Mouse (Mus musculus) MEL (cell line): ENCODE data around the gene Tmc8. TPM values are rescaled to one million over a fixed set of nuclear protein-coding genes. Genes with fewer than 3 reads are reported as not detected.
"Not testable (repeated sequence)": the region's sequence is repeated elsewhere in the genome, so short reads cannot be mapped to it uniquely, and the experiment has no call there.

Source experiments
- DNase-seq: peaks from one replicate; pipeline ENCODE4 v3.0.0; 2011; ENCODE audit warnings: low read depth, low spot score
- H3K27ac ChIP-seq: 2 replicates; pipeline ENCODE4 v1.5.1; 2012; ENCODE audit warnings: low read depth, mild to moderate bottlenecking, control low read depth, low read length, moderate library complexity; ENCODE audit not compliant: control insufficient read depth
- H3K27me3 ChIP-seq, 2 experiments: fragments of 150-350 bp in 1 of 2; sonication (generic) in 1 of 2; 2 replicates each; pipeline ENCODE4 v1.6.1; 2012; ENCODE audit warnings: low read length in 2 of 2, mild to moderate bottlenecking in 2 of 2, improper control_type of control experiment in 1 of 2, moderate library complexity in 1 of 2; ENCODE audit not compliant: insufficient read depth in 2 of 2, control insufficient read depth in 1 of 2
- H3K36me3 ChIP-seq, 2 experiments: 2 replicates each; pipeline ENCODE4 v1.6.1; 2012 to 2014; ENCODE audit warnings: low read length in 2 of 2, improper control_type of control experiment in 1 of 2, inconsistent platforms in 1 of 2, mild to moderate bottlenecking in 1 of 2; ENCODE audit not compliant: insufficient read depth in 2 of 2, control insufficient read depth in 1 of 2
- H3K4me1 ChIP-seq, 2 experiments: fragments of 150-350 bp in 1 of 2; sonication (generic) in 1 of 2; 2 replicates each; pipeline ENCODE4 v1.6.1; 2012; ENCODE audit warnings: low read length in 2 of 2, improper control_type of control experiment in 1 of 2, mild to moderate bottlenecking in 1 of 2; ENCODE audit not compliant: insufficient read depth in 2 of 2, control insufficient read depth in 1 of 2
- H3K4me3 ChIP-seq, 2 experiments: fragments of 150-350 bp in 1 of 2; sonication (generic) in 1 of 2; 2 replicates each; pipeline ENCODE4 v1.5.1; 2012; ENCODE audit warnings: low read depth in 2 of 2, low read length in 2 of 2, mild to moderate bottlenecking in 2 of 2, moderate library complexity in 2 of 2, control low read depth in 1 of 2, improper control_type of control experiment in 1 of 2; ENCODE audit not compliant: control insufficient read depth in 1 of 2, insufficient read depth in 1 of 2
- H3K79me2 ChIP-seq: 2 replicates; pipeline ENCODE4 v1.6.1; 2012; ENCODE audit warnings: mild to moderate bottlenecking, low read length, moderate library complexity; ENCODE audit not compliant: control insufficient read depth, poor library complexity, insufficient read depth
- H3K9ac ChIP-seq: 2 replicates; pipeline ENCODE4 v1.6.1; 2012; ENCODE audit warnings: low read depth, mild to moderate bottlenecking, control low read depth, low read length, moderate library complexity; ENCODE audit not compliant: control insufficient read depth, poor library complexity, severe bottlenecking
- H3K9me3 ChIP-seq: fragments of 150-350 bp; sonication (generic); replicated peaks from 2 replicates; pipeline ENCODE4 v1.6.1; 2012; ENCODE audit warnings: mild to moderate bottlenecking, low read length, improper control_type of control experiment, moderate library complexity; ENCODE audit not compliant: insufficient read depth
- CHD1 ChIP-seq: IDR thresholded peaks from 2 replicates; pipeline ENCODE4 v1.6.1; 2012; ENCODE audit warnings: low read depth, mild to moderate bottlenecking, inconsistent platforms, low read length, improper control_type of control experiment
- CHD2 ChIP-seq: IDR thresholded peaks from 2 replicates; pipeline ENCODE4 v1.6.1; 2011; ENCODE audit warnings: low read length, improper control_type of control experiment
- CTCF ChIP-seq, 3 experiments: IDR thresholded peaks in 2 of 3; conservative IDR thresholded peaks in 1 of 3; 2 replicates each; pipeline ENCODE4 v1.5.1; 2011 to 2012; ENCODE audit warnings: low read length in 3 of 3, low read depth in 2 of 3, mild to moderate bottlenecking in 2 of 3, improper control_type of control experiment in 1 of 3, inconsistent platforms in 1 of 3, mixed read lengths in 1 of 3, moderate library complexity in 1 of 3; ENCODE audit not compliant: control insufficient read depth in 1 of 3, insufficient read depth in 1 of 3, poor library complexity in 1 of 3, severe bottlenecking in 1 of 3
- E2F4 ChIP-seq: IDR thresholded peaks from 2 replicates; pipeline ENCODE4 v1.6.1; 2011; ENCODE audit warnings: low read depth, low read length, improper control_type of control experiment, borderline replicate concordance
- ETS1 ChIP-seq: IDR thresholded peaks from 2 replicates; pipeline ENCODE4 v1.6.1; 2012; ENCODE audit warnings: low read depth, mild to moderate bottlenecking, inconsistent platforms, low read length, improper control_type of control experiment, moderate library complexity
- KAT2A ChIP-seq: conservative IDR thresholded peaks from 2 replicates; pipeline ENCODE4 v1.6.1; 2012; ENCODE audit warnings: low read depth, low read length, improper control_type of control experiment, inconsistent platforms
- MAZ ChIP-seq: IDR thresholded peaks from 2 replicates; pipeline ENCODE4 v1.6.1; 2012; ENCODE audit warnings: low read depth, mild to moderate bottlenecking, inconsistent platforms, low read length, improper control_type of control experiment
- MYB ChIP-seq: IDR thresholded peaks from 2 replicates; pipeline ENCODE4 v1.6.1; 2011; ENCODE audit warnings: mild to moderate bottlenecking, low read depth, low read length, improper control_type of control experiment
- NRF1 ChIP-seq: IDR thresholded peaks from 2 replicates; pipeline ENCODE4 v1.6.1; 2014; ENCODE audit warnings: low read depth, mild to moderate bottlenecking, inconsistent platforms, low read length, improper control_type of control experiment, moderate library complexity; ENCODE audit not compliant: poor library complexity, insufficient read depth, severe bottlenecking
- POLR2A ChIP-seq, 2 experiments: IDR thresholded peaks; 2 replicates each; pipeline ENCODE4 v1.6.1; 2011 to 2012; ENCODE audit warnings: low read length in 2 of 2, mild to moderate bottlenecking in 2 of 2, control low read depth in 1 of 2, improper control_type of control experiment in 1 of 2, low read depth in 1 of 2, moderate library complexity in 1 of 2; ENCODE audit not compliant: control insufficient read depth in 1 of 2, insufficient read depth in 1 of 2, poor library complexity in 1 of 2
- RAD21 ChIP-seq: IDR thresholded peaks from 2 replicates; pipeline ENCODE4 v1.6.1; 2011; ENCODE audit warnings: mild to moderate bottlenecking, low read depth, low read length, improper control_type of control experiment
- TCF12 ChIP-seq: IDR thresholded peaks from 2 replicates; pipeline ENCODE4 v1.6.1; 2014; ENCODE audit warnings: low read depth, mild to moderate bottlenecking, inconsistent platforms, low read length, improper control_type of control experiment, moderate library complexity
- UBTF ChIP-seq: IDR thresholded peaks from 2 replicates; pipeline ENCODE4 v1.6.1; 2012; ENCODE audit warnings: low read depth, mild to moderate bottlenecking, inconsistent platforms, low read length, improper control_type of control experiment, moderate library complexity, borderline replicate concordance; ENCODE audit not compliant: insufficient read depth
- USF1 ChIP-seq: IDR thresholded peaks from 2 replicates; pipeline ENCODE4 v1.6.1; 2014; ENCODE audit warnings: low read depth, mild to moderate bottlenecking, inconsistent platforms, low read length, improper control_type of control experiment, moderate library complexity
- ZC3H11A ChIP-seq: IDR thresholded peaks from 2 replicates; pipeline ENCODE4 v1.6.1; 2012; ENCODE audit warnings: low read depth, mild to moderate bottlenecking, inconsistent platforms, low read length, improper control_type of control experiment
- ZMIZ1 ChIP-seq: IDR thresholded peaks from 2 replicates; pipeline ENCODE4 v1.6.1; 2012; ENCODE audit warnings: low read depth, mild to moderate bottlenecking, inconsistent platforms, low read length, improper control_type of control experiment, moderate library complexity
- polyA plus RNA-seq, 2 experiments: library from polyadenylated mRNA; stranded (reverse) in 1 of 2; unstranded in 1 of 2; fragments of >175 nt in 1 of 2; fragments of >200 nt in 1 of 2; gene quantifications; 2 replicates each; pipeline versions ENCODE4 v1.2.1 to v1.2.4; 2012; ENCODE audit warnings: low replicate concordance in 2 of 2, low read depth in 1 of 2; ENCODE audit not compliant: insufficient read length in 2 of 2, insufficient read depth in 1 of 2, missing spikeins in 1 of 2
- total RNA-seq: library from RNA; depleted of rRNA; stranded (reverse); fragments of 300-350 nt; gene quantifications from 2 replicates; pipeline ENCODE4 v1.2.3, GENCODE M21; 2012

The Tmc8 gene
- total and polyA plus RNA-seq, 3 experiments = 15.4 to 23.5 TPM; not detected in 1

- no peak for TF ChIP-seq ETS1
- no peak for TF ChIP-seq UBTF
- TF ChIP-seq USF1 = no peak
- no peak for TF ChIP-seq ZC3H11A
- no peak for TF ChIP-seq CTCF (IDR thresholded peaks at IDR 0.05 in 2 of 3, conservative IDR thresholded peaks at IDR 0.05 in 1 of 3; ENCODE audit: control insufficient read depth in 1 of 3, insufficient read depth in 1 of 3, low read depth in 2 of 3, low read length in 3 of 3, poor library complexity in 1 of 3, severe bottlenecking in 1 of 3)
- TF ChIP-seq KAT2A = no peak
- no peak for TF ChIP-seq MAZ
- no peak for TF ChIP-seq NRF1
- no peak for TF ChIP-seq RAD21
- TF ChIP-seq CHD2 = no peak
- no peak for TF ChIP-seq TCF12
- no peaks in the 10 kb centered on the region for H3K9me3 ChIP-seq
- no peak overlapping the region for H3K27ac ChIP-seq
- no peaks in the 10 kb centered on the region for H3K27me3 ChIP-seq
- DNase-seq = peak; percentile 30
- no peak overlapping the region for H3K4me3 ChIP-seq
- peaks cover 36% of the 10 kb centered on the region for H3K79me2 ChIP-seq
- peaks cover 4 to 11% of the 10 kb centered on the region in 2 experiments for H3K4me1 ChIP-seq
- no peak overlapping the region for H3K9ac ChIP-seq
- peaks cover 3 to 8% of the 10 kb centered on the region in 2 experiments; a peak in 2 of 4 replicates for H3K36me3 ChIP-seq
These were observed 32.0 kb downstream of the Tmc8 start for GRCm38 (mm10) chr11:117813867-117814266.

DNA sequence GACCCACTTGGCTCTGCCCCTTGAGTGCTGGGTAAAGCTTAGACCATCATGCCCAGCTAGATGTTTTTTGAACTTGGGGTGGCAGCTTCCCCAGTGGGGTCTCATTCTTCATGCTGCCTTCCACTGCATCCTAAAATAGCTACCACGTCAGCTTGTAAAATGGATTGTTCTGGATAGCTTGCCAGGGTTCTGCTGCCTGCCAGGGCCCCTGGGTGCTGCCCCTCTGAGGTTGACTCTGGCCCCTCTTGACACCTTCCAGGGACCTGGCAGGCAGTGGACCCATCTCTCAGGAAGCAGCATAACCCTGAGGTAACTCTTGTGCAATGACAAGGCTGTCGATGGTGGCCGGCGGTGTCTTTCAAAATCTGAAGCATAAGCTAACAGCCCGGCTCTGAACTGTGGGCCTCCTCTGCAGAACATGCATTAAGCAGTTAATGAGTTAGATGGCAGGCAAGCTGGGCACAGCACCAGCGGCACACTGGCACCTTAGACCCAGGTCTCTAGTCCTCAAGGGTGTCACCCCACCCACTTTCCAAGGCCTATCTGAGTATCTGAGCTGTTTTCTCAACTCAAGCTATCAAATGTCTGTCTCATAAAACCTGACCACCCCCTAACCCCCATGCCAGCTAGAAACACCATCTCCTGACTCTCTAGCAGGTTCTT is 33.0 kb downstream of the Tmc8 start:
- no peak overlapping the region for H3K9ac ChIP-seq
- DNase-seq = peak; percentile 19
- no peak for TF ChIP-seq E2F4
- peak in 1 of 2 experiments; percentile 18; a peak in 1 of 4 replicates for TF ChIP-seq POLR2A (IDR thresholded peaks at IDR 0.05; ENCODE audit: control insufficient read depth in 1 of 2, insufficient read depth in 1 of 2, low read depth in 1 of 2, low read length in 2 of 2, poor library complexity in 1 of 2)
- TF ChIP-seq CHD1 = no peak
- peak; percentile 23; the same call in 1 of the 2 replicates for TF ChIP-seq MYB
- TF ChIP-seq ZMIZ1 = no peak; the same call in 1 of the 2 replicates
- H3K27me3 ChIP-seq = no peaks in the 10 kb centered on the region
- peaks cover 0 to 9% of the 10 kb centered on the region in 2 experiments; a peak in 3 of 4 replicates for H3K4me1 ChIP-seq
- H3K9me3 ChIP-seq = no peaks in the 10 kb centered on the region
- H3K4me3 ChIP-seq = no peak overlapping the region
- peaks cover 32% of the 10 kb centered on the region for H3K79me2 ChIP-seq
- peaks cover 5% of the 10 kb centered on the region in 2 experiments; a peak in 3 of 4 replicates for H3K36me3 ChIP-seq
- no peak overlapping the region for H3K27ac ChIP-seq

- not testable (repeated sequence) for H3K36me3 ChIP-seq, H3K27me3 ChIP-seq, H3K9ac ChIP-seq, H3K4me1 ChIP-seq, H3K9me3 ChIP-seq, H3K4me3 ChIP-seq, H3K27ac ChIP-seq
- peaks cover 22% of the 10 kb centered on the region for H3K79me2 ChIP-seq
- DNase-seq = peak; percentile 15
These were observed 34.0 kb downstream of the Tmc8 start for GRCm38 (mm10) chr11:117815850-117816249.
